Mouse (Mus musculus): ENCODE data around the gene Fuz.

Gene Fuz

DNA sequence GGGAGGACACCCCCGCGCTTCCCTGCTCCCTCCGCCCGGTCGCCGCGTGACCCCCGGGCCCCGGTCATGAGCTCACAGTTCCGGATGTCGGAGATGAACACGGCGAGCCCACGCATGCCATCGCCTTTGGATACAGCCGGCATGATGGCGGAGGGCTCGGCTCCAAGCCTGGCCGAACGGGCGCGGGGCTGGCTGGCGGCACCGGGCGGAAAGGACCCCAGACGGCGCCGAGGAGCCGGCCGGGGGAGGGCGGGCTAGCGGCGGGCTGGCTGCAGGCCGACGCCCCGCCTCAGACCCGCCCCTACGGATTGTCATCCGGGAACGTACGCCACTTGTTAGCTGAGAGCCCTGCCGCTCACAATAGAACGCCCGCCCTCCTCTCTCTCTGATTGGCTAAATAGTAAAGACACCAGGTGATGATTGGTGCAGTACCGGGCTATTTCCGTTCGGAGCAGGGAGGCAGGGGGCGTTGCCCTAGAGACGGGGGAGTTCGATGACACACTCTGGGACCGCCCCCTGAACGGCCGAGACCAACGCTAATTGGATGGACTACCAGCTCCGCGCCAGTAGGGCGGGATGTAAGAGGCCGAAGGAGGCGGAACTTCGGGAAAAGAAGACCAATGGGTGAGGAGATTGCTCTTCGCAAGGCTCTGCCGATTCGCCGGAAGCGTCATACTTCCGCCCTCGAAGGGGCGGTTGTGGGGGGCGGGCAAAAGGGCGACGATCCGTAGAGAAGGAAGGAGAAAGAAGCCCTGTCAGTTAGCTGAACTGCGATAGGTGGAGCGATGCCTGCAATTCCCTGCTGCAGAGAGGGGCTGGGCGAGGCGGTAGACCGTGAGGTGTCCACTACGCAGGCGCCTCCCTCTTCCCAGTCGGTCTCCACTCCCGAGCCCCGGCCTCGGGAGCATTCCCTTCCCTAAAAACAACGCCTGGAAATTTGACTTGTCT, 33.6 kb downstream of the Fuz start, which contains the start of gene Ap2a1:
TSS of gene Ap2a1 (minus strand) at position 293 of the 948 bp plus-strand sequence.
- DNase-seq (ENCODE audit: low read depth, low spot score) = peak; percentile 99

DNA sequence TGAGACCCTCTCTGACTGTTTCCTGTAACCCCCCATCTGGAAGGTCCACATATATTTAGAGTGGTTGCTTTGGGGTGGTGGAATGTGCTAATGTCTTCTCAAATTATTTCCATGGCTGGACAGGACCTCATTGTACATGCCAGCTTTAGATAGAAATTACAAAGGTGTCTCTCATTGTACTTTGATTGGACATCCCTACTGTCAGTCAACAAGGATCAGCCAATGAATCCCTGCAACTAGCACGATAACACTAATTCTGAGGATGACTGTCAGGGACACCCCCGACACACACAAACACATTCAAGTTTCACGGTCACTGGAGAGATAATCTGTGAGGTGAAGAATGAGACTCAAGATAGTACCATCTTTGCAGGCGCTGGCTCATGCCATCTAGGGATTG, 42.8 kb downstream of the Fuz start:
- no peak for DNase-seq (ENCODE audit: low read depth, low spot score)

DNA sequence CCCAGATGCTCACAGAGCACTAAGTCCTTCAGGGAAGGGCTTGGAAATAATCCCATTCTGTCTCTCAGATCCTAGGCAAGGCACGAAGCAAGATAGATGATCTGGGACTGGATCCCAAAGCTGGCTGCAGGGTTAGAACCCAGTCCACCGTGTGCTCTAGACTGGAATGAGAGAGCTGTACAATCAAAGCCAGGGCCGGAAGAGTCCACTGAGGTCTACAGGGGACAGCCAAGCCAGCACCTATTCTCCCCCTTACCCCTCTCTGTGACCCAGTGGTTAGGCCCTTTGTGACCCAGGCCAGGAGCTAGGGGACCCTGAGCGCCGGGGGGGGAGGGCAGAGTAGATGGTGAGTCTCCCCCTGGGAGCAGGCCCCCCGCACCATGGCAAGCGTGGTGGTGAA, 47.0 kb downstream of the Fuz start, which contains the start of gene Tsks:
TSS of gene Tsks (plus strand) at position 301 of the 400 bp plus-strand sequence.
- no peak for DNase-seq (ENCODE audit: low read depth, low spot score)

DNA sequence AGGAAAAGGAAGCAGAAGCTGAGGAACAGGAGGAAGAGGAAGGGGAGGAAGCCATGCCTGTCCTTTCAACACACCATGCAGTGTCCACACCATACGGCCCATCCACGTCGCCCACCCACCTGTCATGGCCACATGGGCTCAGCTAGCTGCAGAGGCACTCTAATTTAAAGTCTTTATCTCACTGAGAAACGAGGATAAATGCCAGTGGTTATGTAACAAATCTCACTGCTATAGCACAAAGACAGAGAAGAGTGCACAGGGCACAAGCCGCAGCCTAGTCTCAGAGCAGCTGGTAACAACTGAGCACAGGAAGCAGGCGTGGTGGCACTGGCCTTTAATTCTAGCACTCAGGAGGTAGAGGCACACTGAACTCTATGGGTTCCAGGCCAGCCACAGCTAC, 54.0 kb downstream of the Fuz start:
- no peak for DNase-seq (ENCODE audit: low read depth, low spot score)

DNA sequence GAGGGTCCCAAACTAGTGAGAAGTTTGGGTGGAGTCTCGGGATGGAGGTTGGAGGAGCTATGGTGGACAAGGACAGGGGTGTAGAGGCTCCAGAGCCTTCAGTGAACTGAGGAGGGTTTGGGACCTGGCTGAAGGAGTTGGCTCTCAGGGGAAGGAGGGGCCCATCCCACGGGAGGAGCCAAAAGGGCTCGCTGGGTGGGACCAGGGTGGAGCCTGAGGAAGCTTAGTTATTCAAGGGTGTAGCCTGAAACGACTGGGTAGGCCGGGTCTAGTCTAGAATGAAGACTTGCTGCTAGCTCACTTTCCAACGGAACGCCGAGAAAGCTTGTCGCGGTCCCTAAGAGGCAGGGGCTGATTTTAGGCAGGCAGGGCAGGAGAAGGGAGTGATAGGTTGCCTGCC, 56.1 kb downstream of the Fuz start:
- peak; percentile 77 for DNase-seq (ENCODE audit: low read depth, low spot score)

Data from WW6 (cell line).